Mouse (Mus musculus): Measurements from ENCODE around the gene Hoxd8. TPM values are rescaled to one million over a fixed set of nuclear protein-coding genes. Genes with fewer than 3 reads are reported as not detected.

Gene Hoxd8
- total RNA-seq, 4 experiments from 2014 or later: not detected

DNA sequence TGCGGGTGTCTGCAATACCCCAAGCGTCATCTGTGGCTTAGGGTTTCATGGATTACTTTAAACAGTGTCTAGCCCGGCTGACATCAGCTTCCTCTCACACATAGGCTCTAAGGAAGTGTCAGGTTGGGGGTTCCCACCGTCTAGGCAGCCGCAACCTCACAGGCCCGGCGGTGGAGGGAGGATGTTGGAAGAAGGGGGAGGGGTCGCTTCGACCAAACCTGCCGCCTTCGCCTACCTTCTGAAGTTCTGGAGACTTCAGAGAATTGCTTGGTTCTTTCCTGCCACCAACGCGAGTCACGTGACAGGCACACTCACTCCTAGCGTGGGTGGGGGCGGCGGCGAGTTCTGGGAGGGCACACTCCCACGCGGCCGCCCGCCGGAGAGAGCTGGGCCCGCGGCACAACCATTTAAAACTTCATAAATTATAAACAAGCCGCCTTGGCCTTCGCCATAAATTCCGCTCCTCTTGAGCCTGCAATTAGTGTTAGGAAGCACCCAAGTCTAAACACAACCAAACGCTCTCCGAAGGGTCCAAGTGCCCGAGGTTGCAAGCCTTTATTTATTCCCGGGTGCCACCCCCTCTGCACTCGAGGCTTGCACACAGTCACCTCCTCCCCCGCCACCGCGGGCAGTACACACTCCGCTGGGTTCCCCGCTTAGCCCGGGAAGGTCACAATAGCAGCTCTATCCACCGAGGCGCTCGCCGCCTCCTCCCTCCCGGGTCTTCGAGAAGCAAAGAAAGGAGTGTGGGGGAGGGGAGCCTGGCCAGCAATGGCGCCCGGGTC, 45.1 kb downstream of the Hoxd8 start:
- DNase-seq (ENCODE audit: low spot score in 2 of 2): no peak

DNA sequence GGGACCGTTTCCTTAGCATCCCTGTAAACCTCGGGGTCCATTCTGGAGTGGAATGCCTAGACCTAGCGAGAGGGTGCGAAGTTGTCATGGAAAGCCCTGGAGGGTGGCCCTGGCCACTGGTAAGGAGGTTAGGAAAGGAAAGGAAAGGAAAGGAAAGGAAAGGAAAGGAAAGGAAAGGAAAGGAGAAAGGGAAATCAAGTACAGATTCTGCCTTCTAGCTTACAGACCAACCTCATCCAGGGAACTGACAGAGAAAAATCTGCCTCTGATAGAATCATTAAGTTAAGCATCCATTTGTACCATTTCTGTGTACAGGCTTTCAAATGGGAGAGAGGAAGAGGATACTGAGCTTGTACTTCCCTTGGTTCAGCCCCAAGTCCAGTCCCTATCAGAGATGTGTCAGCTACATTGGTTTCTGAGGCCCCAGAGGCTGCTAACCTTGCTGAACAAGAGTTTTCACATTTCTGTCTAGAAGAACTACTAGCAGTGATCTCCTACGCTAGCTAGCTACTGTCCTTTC, 46.4 kb downstream of the Hoxd8 start:
- DNase-seq (ENCODE audit: low spot score in 2 of 2): no peak

DNA sequence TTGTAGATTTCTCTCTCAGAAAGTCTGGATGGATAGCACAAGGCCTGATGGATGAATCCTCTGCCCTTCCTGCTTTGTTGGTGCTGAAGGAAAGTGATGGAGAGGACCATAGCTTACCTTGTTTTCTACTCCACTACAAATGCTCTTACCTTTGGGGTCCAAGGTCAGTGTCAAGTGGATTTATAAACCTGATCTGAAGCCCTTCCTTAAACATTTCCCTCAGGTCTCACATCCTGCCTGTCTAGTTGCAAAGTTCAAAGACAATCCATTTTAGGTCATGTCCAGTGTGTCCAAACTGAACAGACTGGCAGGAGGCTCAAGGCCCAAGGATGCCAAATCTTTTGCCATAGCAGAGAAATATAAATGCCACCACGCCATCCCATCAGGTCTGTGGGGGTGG, 47.4 kb downstream of the Hoxd8 start:
- no peak for DNase-seq (ENCODE audit: low spot score in 2 of 2)

DNA sequence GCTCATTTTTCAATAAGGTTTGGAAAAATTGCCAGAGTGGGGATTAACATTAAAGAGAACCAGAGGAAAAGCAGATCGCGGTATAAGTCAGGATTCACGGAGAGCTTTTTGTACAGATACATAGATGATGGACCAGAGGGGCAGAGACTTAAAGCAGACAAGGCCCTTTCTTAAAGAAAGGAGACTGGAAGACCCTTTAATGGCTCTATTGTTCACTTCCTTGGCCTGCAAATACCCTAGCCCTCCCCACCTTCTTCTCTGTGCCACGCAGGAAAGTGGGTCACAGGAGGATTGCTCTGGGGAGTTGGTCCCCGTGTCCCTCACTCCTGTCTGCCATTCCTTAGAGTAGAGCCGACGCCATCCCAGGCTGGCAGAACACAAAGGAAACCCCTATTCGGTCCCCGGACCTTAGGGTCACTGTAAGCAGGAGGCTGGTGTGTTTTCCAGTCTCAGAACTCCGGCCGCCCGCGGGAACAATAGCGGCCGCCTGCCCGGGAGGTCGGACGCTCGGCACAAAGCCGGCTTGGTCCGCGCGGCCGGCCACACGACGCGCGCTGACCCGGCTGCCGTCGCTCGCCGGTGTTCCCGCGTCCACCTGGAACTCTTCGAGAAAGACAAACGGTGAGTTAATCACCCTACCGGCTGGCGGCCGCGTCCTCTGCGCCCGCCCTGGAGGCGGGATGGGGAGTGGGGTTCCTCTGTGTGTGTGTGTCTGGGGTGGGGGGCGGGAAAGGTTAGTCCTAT, 48.2 kb downstream of the Hoxd8 start:
- no peak for DNase-seq (ENCODE audit: low spot score in 2 of 2)

DNA sequence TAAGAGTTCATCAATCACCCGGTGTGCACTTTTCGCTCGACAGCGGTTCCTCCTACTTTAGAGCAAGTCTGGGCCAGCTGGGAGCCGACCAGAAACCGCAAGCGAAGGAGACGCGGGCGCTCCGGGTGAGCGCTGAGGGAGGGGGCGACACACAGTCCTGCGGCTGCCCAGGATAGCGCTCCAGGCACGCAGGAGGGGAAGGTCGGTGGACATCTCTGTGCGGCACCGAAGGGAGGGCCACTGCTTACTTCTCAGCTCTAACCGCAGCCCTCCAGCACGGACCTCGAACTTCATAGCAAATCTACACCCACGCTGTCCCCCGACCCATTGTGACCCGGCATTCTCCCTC, 48.7 kb downstream of the Hoxd8 start:
- no peak for DNase-seq (ENCODE audit: low spot score in 2 of 2)

DNA sequence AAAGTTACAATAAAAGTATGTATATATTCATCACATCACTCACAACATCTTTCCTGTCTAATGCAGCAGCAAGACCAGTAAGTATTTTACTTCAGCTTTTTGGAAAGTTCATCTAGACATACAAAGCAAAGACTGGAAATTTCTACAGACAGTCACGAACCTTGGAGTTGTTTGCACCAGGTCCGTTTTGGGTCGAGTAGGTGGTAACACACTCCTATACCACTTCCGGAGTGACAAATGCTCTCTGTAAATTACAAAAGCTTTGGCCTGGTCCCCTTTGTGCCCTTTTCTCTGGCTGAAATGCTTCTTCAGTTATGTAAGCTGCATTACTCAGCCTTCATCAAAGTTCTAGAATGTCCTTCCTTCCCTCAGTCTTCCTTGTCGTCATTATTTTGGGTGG, 49.3 kb downstream of the Hoxd8 start:
- no peak for DNase-seq (ENCODE audit: low spot score in 2 of 2)

Small RNAs within 50 kb of the gene (microRNA-seq; reads per million reads assigned to microRNA genes)
- gene Gm44463 (0 reads per million in 2 experiments), gene Mir10b (22.3 to 43.5 reads per million in 2 experiments)

Other genes with a start within 250 kb of the Hoxd8 start
- 10 to 100 TPM; 61.4 to 65.7 (median 63.9) TPM for gene Lnpk, start 125.2 kb upstream of the Hoxd8 start, total RNA-seq (2022)
- not detected for gene Evx2, start 45.1 kb upstream of the Hoxd8 start, total RNA-seq (2022)
- not detected for gene Hoxd13, start 36.3 kb upstream of the Hoxd8 start, total RNA-seq (2022)
- gene Hoxd12, start 29.6 kb upstream of the Hoxd8 start, total RNA-seq (2022): not detected
- not detected for gene Hoxd11, start 25.1 kb upstream of the Hoxd8 start, total RNA-seq (2022)
- gene Hoxd10, start 12.7 kb upstream of the Hoxd8 start, total RNA-seq (2022): not detected
- not detected for gene Hoxd9, start 6.9 kb upstream of the Hoxd8 start, total RNA-seq (2022)
- gene Hoxd3, start 7.3 kb downstream of the Hoxd8 start, total RNA-seq (2022): not detected
- gene Hoxd4, start 7.3 kb downstream of the Hoxd8 start, total RNA-seq (2022): not detected
- gene Gm28230, start 22.1 kb downstream of the Hoxd8 start, total RNA-seq (2022): not detected
- under 1 TPM in 2 of 4 experiments, not detected in 2; 0.18 to 0.19 TPM for gene Hoxd1, start 58.4 kb downstream of the Hoxd8 start, total RNA-seq (2022)
- gene Mtx2, start 121.2 kb downstream of the Hoxd8 start, total RNA-seq (2022): 10 to 100 TPM; 37.7 to 46.0 (median 41.5) TPM